Mouse (Mus musculus) urinary bladder, adult 18-20 months (tissue): Measurements from ENCODE around the gene Slc16a10.
"Not testable (repeated sequence)": the region's sequence is repeated elsewhere in the genome, so short reads cannot be mapped to it uniquely, and the experiment has no call there.

ENCODE experiments used
- DNase-seq, 2 experiments: peaks; one replicate each; pipeline ENCODE4 v3.0.0; 2022; ENCODE audit warnings: low spot score in 2 of 2, mixed read lengths in 2 of 2

Slc16a10 gene

GRCm38 (mm10) chr10:40026546-40026945, 115.5 kb downstream of the Slc16a10 start:
- DNase-seq, result no peak

GRCm38 (mm10) chr10:40025560-40025959, 116.5 kb downstream of the Slc16a10 start:
- no peak for DNase-seq

- peak; percentile 62 to 65 for DNase-seq
Observed at GRCm38 (mm10) chr10:40024554-40025428, 117.3 kb downstream of the Slc16a10 start, which contains the start of gene Mfsd4b1. Gene Mfsd4b1, minus strand, starts transcription at chr10:40025268.

GRCm38 (mm10) chr10:40020401-40020800, 121.7 kb downstream of the Slc16a10 start:
- no peak for DNase-seq

- no peak for DNase-seq
Observed at GRCm38 (mm10) chr10:40019492-40019891, 122.6 kb downstream of the Slc16a10 start.

GRCm38 (mm10) chr10:40018261-40018860, 123.7 kb downstream of the Slc16a10 start:
- no peak for DNase-seq

- no peak for DNase-seq
Observed at GRCm38 (mm10) chr10:40009591-40009990, 132.5 kb downstream of the Slc16a10 start.

GRCm38 (mm10) chr10:40008847-40009246, 133.2 kb downstream of the Slc16a10 start:
- not testable (repeated sequence) for DNase-seq

- no peak for DNase-seq
Observed at GRCm38 (mm10) chr10:40007953-40008352, 134.1 kb downstream of the Slc16a10 start.

GRCm38 (mm10) chr10:40006963-40007362, 135.1 kb downstream of the Slc16a10 start:
- peak in 1 of 2 experiments; percentile 6 for DNase-seq

- no peak for DNase-seq
Observed at GRCm38 (mm10) chr10:40000746-40001145, 141.3 kb downstream of the Slc16a10 start.

- no peak for DNase-seq
Observed at GRCm38 (mm10) chr10:39991155-39991554, 150.9 kb downstream of the Slc16a10 start.

- DNase-seq, result no peak
Observed at GRCm38 (mm10) chr10:39986466-39986865, 155.6 kb downstream of the Slc16a10 start, which contains the start of gene Mfsd4b5. Gene Mfsd4b5, minus strand, starts transcription at chr10:39986646.
